Mouse (Mus musculus) spleen, adult 2 months (tissue): ENCODE data around the gene Exog.

Source experiments
- CTCF ChIP-seq: fragments of 200-500 bp; IDR thresholded peaks from 2 replicates; pipeline ENCODE4 v1.5.1; 2011; ENCODE audit warnings: mild to moderate bottlenecking, inconsistent platforms; ENCODE audit not compliant: insufficient read depth, insufficient read length, insufficient replicate concordance; ENCODE audit errors: extremely low read depth
- POLR2A ChIP-seq: fragments of 200-500 bp; IDR thresholded peaks from 2 replicates; pipeline ENCODE4 v1.6.1; 2011; ENCODE audit warnings: low read depth, low read length, inconsistent platforms

- no peak for TF ChIP-seq CTCF
- no peak for TF ChIP-seq POLR2A
Measured at GRCm38 (mm10) chr9:119478345-119478744, 33.6 kb downstream of the Exog start.
